Mouse (Mus musculus) midbrain, embryonic 16.5 days (tissue): Measurements from ENCODE around the gene Mtmr2. TPM values are rescaled to one million over a fixed set of nuclear protein-coding genes. Genes with fewer than 3 reads are reported as not detected.
A peak's percentile ranks its signal among the peaks of the same experiment; 100 is the strongest.
"Not testable (repeated sequence)": the region's sequence is repeated elsewhere in the genome, so short reads cannot be mapped to it uniquely, and the experiment has no call there.

ENCODE experiments used
- ATAC-seq: fragments of 200-750 bp; cut with Nextera tagmentation; 2 replicates; pipeline ENCODE4 v1.8.0; 2017; ENCODE audit warnings: moderate TSS enrichment
- H3K27ac ChIP-seq: fragments of 300-500 bp; sonication (generic); 2 replicates; pipeline ENCODE4 v1.5.1; 2014; ENCODE audit warnings: mild to moderate bottlenecking, low read length, mixed read lengths
- H3K27me3 ChIP-seq: fragments of 300-500 bp; sonication (generic); 2 replicates; pipeline ENCODE4 v1.6.1; 2014; ENCODE audit warnings: low read depth, low read length, mixed read lengths; ENCODE audit not compliant: control insufficient read depth, insufficient read depth
- H3K36me3 ChIP-seq: fragments of 300-500 bp; sonication (generic); 2 replicates; pipeline ENCODE4 v1.6.1; 2014; ENCODE audit warnings: mild to moderate bottlenecking, low read length, moderate library complexity, mixed read lengths; ENCODE audit not compliant: control insufficient read depth, insufficient read depth
- H3K4me1 ChIP-seq: fragments of 300-500 bp; sonication (generic); 2 replicates; pipeline ENCODE4 v1.6.1; 2014; ENCODE audit warnings: mild to moderate bottlenecking, low read length, mixed read lengths; ENCODE audit not compliant: control insufficient read depth, insufficient read depth
- H3K4me2 ChIP-seq: fragments of 300-500 bp; sonication (generic); 2 replicates; pipeline ENCODE4 v1.6.1; 2014; ENCODE audit warnings: mild to moderate bottlenecking, low read length, mixed read lengths
- H3K4me3 ChIP-seq: fragments of 300-500 bp; sonication (generic); 2 replicates; pipeline ENCODE4 v1.5.1; 2014; ENCODE audit warnings: low read depth, mild to moderate bottlenecking, low read length, moderate library complexity, mixed read lengths
- H3K9ac ChIP-seq: fragments of 300-500 bp; sonication (generic); 2 replicates; pipeline ENCODE4 v1.6.1; 2014; ENCODE audit warnings: low read depth, low read length, mixed read lengths
- H3K9me3 ChIP-seq: fragments of 300-500 bp; sonication (generic); replicated peaks from 2 replicates; pipeline ENCODE4 v1.6.1; 2014; ENCODE audit warnings: mild to moderate bottlenecking, low read length, mixed read lengths; ENCODE audit not compliant: control insufficient read depth, poor library complexity, severe bottlenecking
- WGBS: fragments of 180-500 bp; shearing (Covaris S2); extraction: QIAGEN DNeasy Blood & Tissue Kit; methylation state at CpG from one replicate; pipeline ENCODE4 v1.1.7; 2014; 5-methylcytosine and 5-hydroxymethylcytosine counted together
- polyA plus RNA-seq: library from polyadenylated mRNA; unstranded; fragments of >200 nt; fragmentation: Nextera tagmentation; extraction: Ambion mirVana; gene quantifications from 2 replicates; pipeline ENCODE4 v1.2.1, GENCODE M21; 2015

The Mtmr2 gene
- polyA plus RNA-seq: 56.5 and 57.9 TPM in 2 replicates

DNA sequence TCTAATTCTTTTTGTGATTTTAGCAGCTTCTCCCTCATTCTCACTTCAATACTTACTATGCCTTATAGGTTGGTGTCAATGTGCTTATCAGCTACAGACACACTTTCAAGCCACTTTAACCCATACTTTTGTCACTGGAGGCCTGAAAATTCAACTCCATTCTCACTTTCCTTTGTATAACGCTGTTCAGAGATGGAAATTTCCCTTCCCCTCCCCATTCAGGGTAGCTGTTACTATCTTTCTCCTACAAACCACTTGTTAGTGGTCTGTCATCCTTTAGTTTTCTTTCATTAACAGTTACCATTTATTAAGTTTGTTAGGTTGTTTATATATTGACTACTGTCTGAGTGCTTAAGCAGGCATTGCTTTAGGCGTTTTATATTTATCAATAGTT lies at the start of gene Mtmr2:
Gene Mtmr2 (plus strand): TSS at position 7 of the 394 bp plus-strand sequence.
- Histone ChIP-seq H3K9me3 (no peaks in the 10 kb centered on the region; the same call in 1 of the 2 replicates), H3K36me3 (no peaks in the 10 kb centered on the region), H3K9ac (peak within 1 kb of the TSS; percentile 84), H3K27ac (peak within 1 kb of the TSS; percentile 90), H3K4me2 (peak within 1 kb of the TSS; percentile 87), H3K27me3 (no peaks in the 10 kb centered on the region), H3K4me1 (peaks cover 11% of the 10 kb centered on the region), H3K4me3 (peak within 1 kb of the TSS; percentile 82)
- ATAC-seq: no peak
- WGBS: 42% methylated on average over 2 of the region's 2 CpGs

DNA sequence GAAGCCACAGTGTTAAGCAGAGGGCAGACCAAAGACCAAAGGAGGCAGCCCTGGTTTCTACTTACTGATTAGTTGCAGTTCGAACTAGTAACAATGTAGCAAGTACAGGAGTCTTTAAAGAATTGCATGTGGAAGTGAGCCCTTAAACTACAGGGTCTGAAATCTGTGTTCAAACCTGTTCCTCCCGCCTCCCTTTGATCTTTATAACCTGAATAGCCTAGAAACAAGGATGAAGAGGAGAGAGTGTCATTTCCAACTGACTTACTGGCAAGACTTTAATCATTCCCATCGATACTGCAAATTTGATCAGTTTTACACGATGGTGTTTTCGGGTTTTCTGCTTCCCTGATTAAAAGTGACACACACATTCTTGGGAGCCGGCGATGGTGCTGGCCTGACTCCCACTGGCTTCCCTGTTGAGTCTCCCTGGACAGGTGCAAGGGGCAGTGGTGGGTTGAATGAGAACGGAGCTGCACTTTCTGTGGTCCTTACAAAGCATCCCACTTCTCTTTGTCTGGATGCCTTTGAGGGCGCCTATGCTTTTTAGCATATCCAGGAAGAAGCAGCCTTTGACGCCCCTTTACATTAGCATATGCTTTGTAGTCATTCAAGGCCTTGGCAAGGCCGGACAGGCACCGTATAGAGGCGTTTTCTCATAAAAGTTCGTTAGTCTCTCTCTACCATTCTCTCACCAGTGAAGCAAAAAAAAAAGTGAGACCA lies 49.0 kb upstream of the Mtmr2 start:
- Histone ChIP-seq H3K4me2 (no peak overlapping the region), H3K9me3 (no peaks in the 10 kb centered on the region), H3K27ac (peak overlapping the region; percentile 34; the same call in 1 of the 2 replicates), H3K4me3 (no peak overlapping the region), H3K9ac (no peak overlapping the region), H3K4me1 (peaks cover 2% of the 10 kb centered on the region; the same call in 1 of the 2 replicates), H3K36me3 (no peaks in the 10 kb centered on the region), H3K27me3 (no peaks in the 10 kb centered on the region)
- peak; percentile 86 for ATAC-seq
- 15% methylated on average over 14 of the region's 14 CpGs for WGBS

DNA sequence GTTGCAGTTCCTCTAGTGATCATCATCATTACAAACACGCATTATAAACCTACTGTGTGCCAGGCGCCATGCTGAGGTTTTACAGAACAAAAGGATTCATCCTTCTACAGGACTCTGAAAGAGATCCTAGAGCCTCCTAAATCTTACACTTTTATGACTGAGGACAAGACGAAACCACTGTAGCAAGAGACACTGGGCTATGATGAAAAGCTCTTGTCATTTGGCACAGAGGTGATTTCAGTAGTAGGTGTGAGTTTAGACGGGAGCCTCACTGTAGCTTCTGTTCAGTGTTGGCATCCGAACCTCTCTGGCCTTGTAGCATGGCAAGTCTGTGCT lies 48.5 kb upstream of the Mtmr2 start:
- ATAC-seq: 0 out of 2 replicates have a peak, but pooled peaks have one; percentile 12
- 34% methylated on average over 5 of the region's 5 CpGs for WGBS
- Histone ChIP-seq H3K4me3 (no peak overlapping the region), H3K27ac (no peak overlapping the region), H3K4me2 (no peak overlapping the region), H3K9ac (no peak overlapping the region), H3K4me1 (no peaks in the 10 kb centered on the region), H3K36me3 (no peaks in the 10 kb centered on the region), H3K27me3 (no peaks in the 10 kb centered on the region), H3K9me3 (no peaks in the 10 kb centered on the region)

- H3K9ac ChIP-seq: no peak overlapping the region
- WGBS: 96% methylated on average over 12 of the region's 12 CpGs
- no peak overlapping the region for H3K4me3 ChIP-seq
- H3K27ac ChIP-seq: no peak overlapping the region
- no peak for ATAC-seq
- H3K9me3 ChIP-seq: no peaks in the 10 kb centered on the region
- H3K36me3 ChIP-seq: peaks cover 2% of the 10 kb centered on the region; the same call in 1 of the 2 replicates
- no peaks in the 10 kb centered on the region for H3K27me3 ChIP-seq
- no peaks in the 10 kb centered on the region for H3K4me1 ChIP-seq
- no peak overlapping the region for H3K4me2 ChIP-seq
Measured at GRCm38 (mm10) chr9:13701773-13702172, 46.4 kb upstream of the Mtmr2 start.

DNA sequence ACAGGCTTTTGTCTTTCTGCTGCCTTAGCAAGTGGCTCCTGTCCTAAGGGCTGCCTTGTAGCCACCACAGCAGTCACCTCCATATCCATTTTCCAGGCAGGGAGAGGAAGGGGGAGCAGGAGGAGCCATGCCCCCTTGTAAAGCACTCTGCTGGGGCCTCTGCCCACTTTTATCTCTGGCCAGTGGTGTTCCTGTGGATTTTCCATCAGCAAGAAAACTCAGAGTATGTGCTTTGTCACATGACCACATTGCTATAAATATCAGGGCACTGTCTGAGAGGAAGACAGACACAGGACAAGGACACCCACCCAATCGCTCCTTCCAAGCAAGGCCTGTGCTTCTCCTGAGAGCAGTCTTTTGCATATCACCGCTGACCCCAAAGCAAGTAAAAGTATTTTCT lies 45.1 kb upstream of the Mtmr2 start:
- ATAC-seq: no peak
- Histone ChIP-seq H3K4me1 (no peaks in the 10 kb centered on the region), H3K4me2 (no peak overlapping the region), H3K4me3 (no peak overlapping the region), H3K27me3 (no peaks in the 10 kb centered on the region), H3K36me3 (peaks cover 2% of the 10 kb centered on the region; the same call in 1 of the 2 replicates), H3K9me3 (no peaks in the 10 kb centered on the region), H3K27ac (no peak overlapping the region), H3K9ac (no peak overlapping the region)
- WGBS: 90% methylated on average over 2 of the region's 2 CpGs

GRCm38 (mm10) chr9:13704917-13705316 lies 43.3 kb upstream of the Mtmr2 start:
- ATAC-seq: no peak
- no peaks in the 10 kb centered on the region for H3K4me1 ChIP-seq
- peaks cover 2% of the 10 kb centered on the region; the same call in 1 of the 2 replicates for H3K36me3 ChIP-seq
- H3K27ac ChIP-seq: no peak overlapping the region
- no peak overlapping the region for H3K9ac ChIP-seq
- H3K9me3 ChIP-seq: no peaks in the 10 kb centered on the region
- WGBS: 89% methylated on average over 4 of the region's 4 CpGs
- no peaks in the 10 kb centered on the region for H3K27me3 ChIP-seq
- H3K4me2 ChIP-seq: no peak overlapping the region
- H3K4me3 ChIP-seq: no peak overlapping the region

DNA sequence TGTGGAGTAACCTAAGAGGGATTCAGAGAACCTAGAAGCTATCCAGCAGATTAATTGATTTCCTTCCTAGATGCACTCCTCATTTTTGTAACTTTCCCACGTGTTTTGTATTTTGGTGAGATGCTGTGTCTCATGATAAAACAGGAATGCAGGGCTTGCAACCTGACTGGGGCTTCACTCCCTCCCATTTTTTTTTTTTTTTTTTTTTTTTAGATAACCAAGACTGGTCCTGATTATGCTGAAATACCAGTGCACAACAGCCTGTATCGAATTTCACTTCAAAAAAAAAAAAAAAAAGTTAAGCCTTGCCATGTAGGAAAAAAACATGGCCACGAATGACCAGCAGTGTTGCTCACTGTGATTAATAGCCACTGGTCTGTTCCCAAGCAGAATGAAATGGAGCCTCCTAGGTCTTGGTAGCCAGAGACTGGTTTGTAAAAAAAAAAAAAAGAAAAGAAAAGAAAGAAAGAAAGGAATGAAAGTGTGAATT lies 41.1 kb upstream of the Mtmr2 start:
- no peak overlapping the region for H3K9ac ChIP-seq
- no peaks in the 10 kb centered on the region for H3K4me1 ChIP-seq
- 41% methylated on average over 3 of the region's 3 CpGs for WGBS
- H3K4me3 ChIP-seq: no peak overlapping the region
- no peak overlapping the region for H3K4me2 ChIP-seq
- H3K9me3 ChIP-seq: no peaks in the 10 kb centered on the region
- peaks cover 2% of the 10 kb centered on the region; the same call in 1 of the 2 replicates for H3K36me3 ChIP-seq
- ATAC-seq: no peak
- H3K27me3 ChIP-seq: no peaks in the 10 kb centered on the region
- H3K27ac ChIP-seq: no peak overlapping the region

- Histone ChIP-seq H3K4me3 (no peak overlapping the region), H3K9ac (no peak overlapping the region), H3K36me3 (peaks cover 2% of the 10 kb centered on the region; the same call in 1 of the 2 replicates), H3K27ac (no peak overlapping the region), H3K27me3 (no peaks in the 10 kb centered on the region), H3K9me3 (no peaks in the 10 kb centered on the region), H3K4me2 (no peak overlapping the region), H3K4me1 (no peaks in the 10 kb centered on the region)
- 90% methylated on average over 5 of the region's 5 CpGs for WGBS
- no peak for ATAC-seq
Measured at GRCm38 (mm10) chr9:13709436-13709835, 38.8 kb upstream of the Mtmr2 start.

GRCm38 (mm10) chr9:13715891-13716290 lies 32.3 kb upstream of the Mtmr2 start:
- H3K9ac ChIP-seq, H3K27ac ChIP-seq, ATAC-seq, H3K4me3 ChIP-seq, H3K36me3 ChIP-seq, H3K27me3 ChIP-seq, H3K4me1 ChIP-seq, H3K9me3 ChIP-seq: not testable (repeated sequence)
- 80% methylated on average over 2 of the region's 2 CpGs for WGBS
- peak overlapping the region; percentile 31; the same call in 1 of the 2 replicates for H3K4me2 ChIP-seq
